Mouse (Mus musculus): ENCODE data around the gene 1700109H08Rik.

DNA sequence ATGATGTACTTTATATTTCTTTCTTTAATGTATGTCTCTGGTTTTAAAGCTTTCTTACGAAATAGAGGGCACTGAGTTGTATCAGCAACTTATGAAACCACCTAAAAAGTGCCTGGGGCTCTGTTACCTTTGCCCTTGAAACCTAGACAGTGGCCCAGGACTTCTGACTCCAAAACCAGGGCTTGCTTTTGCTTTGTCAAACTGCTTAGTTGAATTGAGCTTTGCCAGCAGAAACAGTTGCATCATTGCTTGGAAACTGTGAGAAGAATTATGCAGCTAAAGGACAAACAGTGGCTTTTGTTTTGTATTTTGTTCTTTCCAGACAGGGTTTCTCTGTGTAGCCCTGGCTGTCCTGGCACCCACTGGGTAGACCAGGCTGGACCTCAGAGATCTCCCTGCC lies 28.9 kb downstream of the 1700109H08Rik start:
- TF ChIP-seq CTCF (IDR thresholded peaks at IDR 0.05; ENCODE audit: low read depth) (no peak), EP300 (IDR thresholded peaks at IDR 0.05; ENCODE audit: low read depth) (no peak)
